Mouse (Mus musculus) forebrain, embryonic 12.5 days (tissue): ENCODE measurements around the gene Slfn2. TPM values are rescaled to one million over a fixed set of nuclear protein-coding genes. Genes with fewer than 3 reads are reported as not detected.

Source experiments
- ATAC-seq: fragments of 200-750 bp; cut with Nextera tagmentation; 2 replicates; pipeline ENCODE4 v1.8.0; 2017; ENCODE audit warnings: moderate TSS enrichment; ENCODE audit not compliant: low FRiP score
- H3K27ac ChIP-seq: fragments of 300-500 bp; sonication (generic); 2 replicates; pipeline ENCODE4 v1.5.1; 2016; ENCODE audit warnings: mild to moderate bottlenecking
- H3K27me3 ChIP-seq: fragments of 300-500 bp; sonication (generic); 2 replicates; pipeline ENCODE4 v1.6.1; 2016; ENCODE audit warnings: mild to moderate bottlenecking
- H3K36me3 ChIP-seq: fragments of 300-500 bp; sonication (generic); replicated peaks from 2 replicates; pipeline ENCODE4 v1.6.1; 2016; ENCODE audit warnings: mild to moderate bottlenecking
- H3K4me1 ChIP-seq: fragments of 300-500 bp; sonication (generic); 2 replicates; pipeline ENCODE4 v1.6.1; 2016
- H3K4me2 ChIP-seq: fragments of 300-500 bp; sonication (generic); 2 replicates; pipeline ENCODE4 v1.6.1; 2016; ENCODE audit warnings: mild to moderate bottlenecking, moderate library complexity
- H3K4me3 ChIP-seq: fragments of 300-500 bp; sonication (generic); replicated peaks from 2 replicates; pipeline ENCODE4 v1.5.1; 2016; ENCODE audit warnings: mild to moderate bottlenecking
- H3K9ac ChIP-seq: fragments of 300-500 bp; sonication (generic); 2 replicates; pipeline ENCODE4 v1.6.1; 2016; ENCODE audit warnings: mild to moderate bottlenecking
- H3K9me3 ChIP-seq: fragments of 300-500 bp; sonication (generic); 2 replicates; pipeline ENCODE4 v1.6.1; 2016
- WGBS: fragments of 180-500 bp; shearing (Covaris S2); methylation state at CpG from one replicate; pipeline ENCODE4 v1.1.7; 2016; 5-methylcytosine and 5-hydroxymethylcytosine counted together
- microRNA-seq: library from miRNA; unstranded; fragments of <30 nt; microRNA quantifications from one replicate; pipeline ENCODE4, GENCODE M21; 2017
- polyA plus RNA-seq: library from polyadenylated mRNA; unstranded; fragments of >200 nt; fragmentation: Nextera tagmentation; extraction: Ambion mirVana; gene quantifications from 2 replicates; pipeline ENCODE4 v1.2.1, GENCODE M21; 2016

Slfn2 gene
- polyA plus RNA-seq, 1 experiment from 2014 or later: 0.96 TPM

DNA sequence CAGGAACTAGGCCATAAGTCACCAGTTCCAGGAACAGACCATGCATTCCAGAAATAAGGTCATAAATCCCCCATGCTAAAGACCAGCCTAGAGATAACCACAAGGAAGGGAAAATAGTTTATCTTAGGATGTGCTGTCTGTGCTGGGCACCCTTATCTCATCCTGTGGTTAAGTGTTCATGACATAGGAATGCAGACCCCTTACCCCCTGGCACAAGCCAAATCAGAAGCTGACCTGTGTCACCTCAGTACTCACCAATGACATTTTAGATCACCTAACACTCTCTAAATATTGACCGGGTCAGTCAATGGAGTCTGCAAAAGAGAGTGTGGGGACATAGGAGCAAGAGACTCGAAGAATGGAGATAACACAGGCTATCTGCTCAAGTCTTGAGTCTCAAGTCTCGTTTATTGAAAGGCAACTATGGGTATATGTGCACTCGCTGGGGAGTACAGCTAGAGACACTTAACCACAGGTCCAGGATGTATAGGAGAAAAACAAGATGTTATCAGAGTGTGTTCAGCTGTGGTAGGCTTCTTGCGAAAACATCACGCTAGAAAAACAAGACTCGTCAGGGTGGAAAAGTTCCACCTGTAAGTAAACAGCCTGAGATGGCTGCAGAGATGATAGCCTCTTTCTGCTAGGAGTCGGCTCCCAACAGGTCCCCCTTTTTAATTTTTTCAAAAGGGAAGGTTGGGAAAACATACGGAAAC, 14.7 kb downstream of the Slfn2 start:
- no peak overlapping the region for H3K27ac ChIP-seq
- 88% methylated on average over 9 of the region's 9 CpGs for WGBS
- no peak overlapping the region for H3K4me2 ChIP-seq
- no peaks in the 10 kb centered on the region for H3K27me3 ChIP-seq
- no peak overlapping the region for H3K9ac ChIP-seq
- H3K9me3 ChIP-seq: no peaks in the 10 kb centered on the region
- ATAC-seq: no peak
- no peak overlapping the region for H3K4me3 ChIP-seq
- no peaks in the 10 kb centered on the region for H3K36me3 ChIP-seq
- no peaks in the 10 kb centered on the region for H3K4me1 ChIP-seq

DNA sequence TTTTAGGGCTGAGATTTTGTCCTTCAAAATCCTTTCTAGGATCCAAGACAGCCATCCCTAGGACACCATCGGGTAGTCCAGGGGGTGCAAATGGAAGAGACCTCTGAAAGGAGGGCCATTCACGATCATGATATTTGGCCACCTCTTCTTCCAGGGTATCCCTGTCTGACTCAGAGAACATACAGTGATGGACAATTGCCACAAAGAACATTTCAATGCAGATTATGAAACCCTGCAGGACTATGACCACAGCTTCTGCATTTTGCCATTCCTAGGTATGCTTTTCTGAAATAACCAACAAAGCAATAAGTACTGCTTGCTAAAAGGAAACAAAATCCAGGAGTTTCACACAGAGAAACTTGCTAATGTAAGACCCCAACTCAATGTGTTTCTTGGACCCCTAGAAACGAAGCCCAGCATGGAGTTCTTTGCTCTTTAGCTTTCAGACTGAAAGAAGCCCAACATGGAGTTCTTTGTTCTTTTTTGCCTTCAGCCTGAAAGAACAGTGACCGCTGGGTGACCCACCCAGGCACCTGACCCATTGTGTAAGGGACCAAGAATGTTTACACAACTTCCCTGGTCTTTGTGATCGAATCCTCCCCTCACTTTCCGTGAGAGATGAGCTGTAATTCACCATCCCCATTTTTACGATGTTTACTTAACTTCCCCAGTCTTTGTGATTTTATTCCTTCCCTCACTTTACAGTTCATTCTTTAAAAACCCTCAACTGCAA, 18.0 kb downstream of the Slfn2 start:
- 60% methylated on average over 7 of the region's 7 CpGs for WGBS
- Histone ChIP-seq H3K4me3 (no peak overlapping the region), H3K9me3 (no peaks in the 10 kb centered on the region), H3K27ac (no peak overlapping the region), H3K9ac (no peak overlapping the region), H3K4me1 (no peaks in the 10 kb centered on the region), H3K27me3 (no peaks in the 10 kb centered on the region), H3K4me2 (no peak overlapping the region), H3K36me3 (no peaks in the 10 kb centered on the region)
- no peak for ATAC-seq

DNA sequence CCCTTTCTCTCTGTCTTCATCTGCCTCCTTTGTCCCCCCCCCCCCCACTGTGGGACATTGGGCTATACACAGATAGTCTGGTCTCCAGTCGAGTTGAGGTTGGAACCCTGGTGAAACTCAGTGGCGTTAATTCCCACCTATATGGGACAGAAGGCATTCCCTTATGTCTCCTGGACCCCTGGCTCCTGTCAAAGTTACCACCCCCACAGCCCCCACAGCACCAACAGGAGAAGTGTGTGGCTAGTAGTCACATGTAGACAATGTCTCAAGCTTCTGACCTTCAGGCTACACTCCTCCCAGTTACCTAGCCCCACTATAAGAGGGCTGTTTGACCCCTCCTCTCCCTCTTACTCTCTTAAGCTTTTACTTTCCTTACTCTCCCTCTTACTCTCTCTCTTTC, 19.2 kb downstream of the Slfn2 start:
- Histone ChIP-seq H3K27me3 (no peaks in the 10 kb centered on the region), H3K4me2 (no peak overlapping the region), H3K9ac (no peak overlapping the region), H3K9me3 (no peaks in the 10 kb centered on the region), H3K4me3 (no peak overlapping the region), H3K27ac (no peak overlapping the region), H3K36me3 (no peaks in the 10 kb centered on the region), H3K4me1 (no peaks in the 10 kb centered on the region)
- no peak for ATAC-seq
- WGBS: 89% methylated on average over 2 of the region's 2 CpGs

DNA sequence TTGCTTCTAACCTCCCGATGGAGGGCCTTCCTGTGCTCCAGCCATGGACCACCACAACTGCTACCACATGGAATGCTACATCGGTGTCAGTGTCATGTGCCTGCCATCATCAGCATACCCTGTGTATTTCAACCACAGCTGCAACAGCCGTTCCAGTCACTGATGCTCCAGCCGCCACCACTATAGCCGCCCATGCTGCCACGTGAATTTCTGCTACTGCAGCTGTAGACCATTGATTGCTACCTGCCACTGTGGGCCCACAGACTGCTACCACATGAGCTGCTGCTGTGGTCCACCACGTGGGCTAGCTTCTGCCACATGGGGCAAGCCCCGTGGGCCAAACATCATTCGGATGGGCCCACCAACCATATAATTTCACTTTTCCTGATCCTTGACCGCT, 19.8 kb downstream of the Slfn2 start:
- Histone ChIP-seq H3K9me3 (no peaks in the 10 kb centered on the region), H3K27me3 (no peaks in the 10 kb centered on the region), H3K4me1 (no peaks in the 10 kb centered on the region), H3K27ac (no peak overlapping the region), H3K9ac (no peak overlapping the region), H3K4me2 (no peak overlapping the region), H3K4me3 (no peak overlapping the region), H3K36me3 (no peaks in the 10 kb centered on the region)
- no peak for ATAC-seq
- WGBS: 93% methylated on average over 10 of the region's 10 CpGs

DNA sequence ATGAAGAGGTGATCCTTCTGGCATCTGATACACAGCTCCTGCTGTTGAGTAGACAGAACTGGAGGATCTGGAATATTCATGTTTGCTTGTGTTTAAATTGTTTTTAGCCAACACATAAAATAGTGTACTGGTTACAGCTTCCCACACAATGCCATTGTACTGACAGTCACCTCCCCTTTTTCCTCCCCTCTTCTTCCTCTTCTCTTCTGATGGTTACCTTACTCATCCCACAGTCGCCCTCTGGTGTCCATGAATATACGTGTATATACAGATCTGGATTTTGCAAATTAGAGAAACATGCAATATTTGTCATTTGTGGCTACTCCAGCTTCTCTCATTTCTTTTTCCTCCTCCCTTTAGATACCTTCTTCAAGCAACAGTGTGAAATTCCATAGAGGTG, 50.2 kb downstream of the Slfn2 start:
- Histone ChIP-seq H3K4me1 (no peaks in the 10 kb centered on the region), H3K4me3 (no peak overlapping the region), H3K9me3 (no peaks in the 10 kb centered on the region), H3K4me2 (no peak overlapping the region), H3K27ac (no peak overlapping the region), H3K27me3 (no peaks in the 10 kb centered on the region), H3K36me3 (no peaks in the 10 kb centered on the region), H3K9ac (no peak overlapping the region)
- 46% methylated on average over 2 of the region's 2 CpGs for WGBS
- no peak for ATAC-seq

DNA sequence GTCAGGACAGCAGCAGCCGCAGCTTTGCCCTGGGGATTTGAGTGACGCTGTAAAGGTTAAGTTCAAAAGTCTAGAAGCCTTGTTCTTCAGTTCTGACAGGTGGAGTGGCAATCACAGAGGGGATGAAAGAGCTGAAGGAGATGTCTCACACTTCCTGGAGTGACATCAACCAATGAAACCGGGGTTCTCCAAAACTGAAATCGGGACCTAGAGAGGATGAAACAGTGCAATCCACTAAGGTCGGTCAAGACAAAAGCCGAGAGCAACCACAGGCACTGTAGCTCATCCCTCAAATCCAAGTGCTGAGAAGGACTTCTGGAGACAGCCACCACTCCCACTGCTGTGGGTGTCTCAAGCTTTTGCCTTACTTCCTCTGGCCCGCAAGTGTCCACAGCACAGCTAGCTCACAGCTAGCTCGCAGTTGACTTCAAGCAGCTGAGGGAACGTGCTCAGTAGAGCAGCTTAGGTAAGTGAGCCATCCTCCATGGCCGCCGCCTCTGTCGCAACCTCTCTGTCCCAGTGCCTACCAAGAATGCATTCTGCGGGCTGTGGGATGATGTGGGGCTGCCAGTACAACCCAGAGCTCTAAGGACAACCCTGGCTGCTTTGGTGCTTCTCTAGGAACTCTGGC, 51.8 kb downstream of the Slfn2 start, which contains the start of gene Slfn1:
Gene Slfn1 (plus strand): TSS at position 253 of the 631 bp plus-strand sequence.
- 84% methylated on average over 13 of the region's 13 CpGs for WGBS
- Histone ChIP-seq H3K4me3 (no peak within 1 kb of the TSS), H3K4me1 (no peaks in the 10 kb centered on the region), H3K9ac (no peak within 1 kb of the TSS), H3K27me3 (no peaks in the 10 kb centered on the region), H3K9me3 (no peaks in the 10 kb centered on the region), H3K4me2 (no peak within 1 kb of the TSS), H3K36me3 (no peaks in the 10 kb centered on the region), H3K27ac (no peak within 1 kb of the TSS)
- no peak for ATAC-seq

DNA sequence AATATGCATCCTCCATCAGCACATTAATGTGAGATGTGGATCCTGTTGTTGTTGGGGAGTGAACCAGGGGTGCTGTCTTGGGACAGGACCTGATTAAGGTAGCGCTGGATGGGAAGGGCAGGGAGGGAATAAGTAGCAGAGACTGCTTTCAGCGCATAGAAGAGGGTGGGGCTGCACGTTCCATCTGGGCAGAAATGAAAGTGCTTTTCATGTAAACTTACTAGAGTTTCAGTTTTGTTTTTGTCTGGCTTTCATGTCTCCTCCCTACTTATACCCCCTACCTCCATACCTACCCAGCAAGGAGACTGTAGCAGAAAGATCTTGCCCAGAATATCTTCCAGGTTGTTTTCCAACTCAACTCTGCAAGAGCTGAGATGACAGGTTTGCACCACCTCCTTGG, 53.1 kb downstream of the Slfn2 start:
- 59% methylated on average over 3 of the region's 3 CpGs for WGBS
- no peak overlapping the region for H3K4me3 ChIP-seq
- ATAC-seq: no peak

More for the DNA sequence above, 53.1 kb downstream of the Slfn2 start:
- no peak overlapping the region for H3K4me2 ChIP-seq
- H3K27ac ChIP-seq: no peak overlapping the region
- no peaks in the 10 kb centered on the region for H3K9me3 ChIP-seq
- H3K4me1 ChIP-seq: no peaks in the 10 kb centered on the region
- no peak overlapping the region for H3K9ac ChIP-seq
- H3K36me3 ChIP-seq: no peaks in the 10 kb centered on the region
- no peaks in the 10 kb centered on the region for H3K27me3 ChIP-seq

Small RNA genes lying within 50 kb of the gene (microRNA-seq; reads per million reads assigned to microRNA genes)
- not detected for gene Gm27598

Other genes starting within 250 kb of the Slfn2 start
- gene Rffl, start 193.9 kb upstream of the Slfn2 start, polyA plus RNA-seq: 16.6 and 19.1 TPM in 2 replicates
- gene Rad51d, start 174.5 kb upstream of the Slfn2 start, polyA plus RNA-seq: 12.6 and 14.2 TPM in 2 replicates
- gene Fndc8, start 173.0 kb upstream of the Slfn2 start, polyA plus RNA-seq: 0.21 and 0.40 TPM in 2 replicates
- 32.3 and 37.3 TPM in 2 replicates for gene Nle1, start 156.7 kb upstream of the Slfn2 start, polyA plus RNA-seq
- gene Unc45b, start 154.6 kb upstream of the Slfn2 start, polyA plus RNA-seq: 1.0 and 1.3 TPM in 2 replicates
- gene Slfn5, start 113.8 kb upstream of the Slfn2 start, polyA plus RNA-seq: 0.38 and 0.89 TPM in 2 replicates
- 12.6 and 13.4 TPM in 2 replicates for gene Slfn9, start 73.3 kb upstream of the Slfn2 start, polyA plus RNA-seq
- gene Slfn8, start 44.3 kb upstream of the Slfn2 start, polyA plus RNA-seq: 0.21 and 0.37 TPM in 2 replicates
- not detected in 2 replicates for gene Slfn1, start 51.7 kb downstream of the Slfn2 start, polyA plus RNA-seq
- gene Slfn4, start 110.1 kb downstream of the Slfn2 start, polyA plus RNA-seq: not detected in 2 replicates
- 0.28 and 0.53 TPM in 2 replicates for gene Slfn3, start 126.2 kb downstream of the Slfn2 start, polyA plus RNA-seq
- gene Slfn14, start 221.6 kb downstream of the Slfn2 start, polyA plus RNA-seq: 0.73 and 0.84 TPM in 2 replicates
- gene Ap2b1, start 233.9 kb downstream of the Slfn2 start, polyA plus RNA-seq: 95.7 and 110 TPM in 2 replicates
- gene Pex12, start 237.5 kb downstream of the Slfn2 start, polyA plus RNA-seq: 15.4 and 18.5 TPM in 2 replicates